Mouse (Mus musculus): ENCODE measurements around the gene H2-Q4.

DNA sequence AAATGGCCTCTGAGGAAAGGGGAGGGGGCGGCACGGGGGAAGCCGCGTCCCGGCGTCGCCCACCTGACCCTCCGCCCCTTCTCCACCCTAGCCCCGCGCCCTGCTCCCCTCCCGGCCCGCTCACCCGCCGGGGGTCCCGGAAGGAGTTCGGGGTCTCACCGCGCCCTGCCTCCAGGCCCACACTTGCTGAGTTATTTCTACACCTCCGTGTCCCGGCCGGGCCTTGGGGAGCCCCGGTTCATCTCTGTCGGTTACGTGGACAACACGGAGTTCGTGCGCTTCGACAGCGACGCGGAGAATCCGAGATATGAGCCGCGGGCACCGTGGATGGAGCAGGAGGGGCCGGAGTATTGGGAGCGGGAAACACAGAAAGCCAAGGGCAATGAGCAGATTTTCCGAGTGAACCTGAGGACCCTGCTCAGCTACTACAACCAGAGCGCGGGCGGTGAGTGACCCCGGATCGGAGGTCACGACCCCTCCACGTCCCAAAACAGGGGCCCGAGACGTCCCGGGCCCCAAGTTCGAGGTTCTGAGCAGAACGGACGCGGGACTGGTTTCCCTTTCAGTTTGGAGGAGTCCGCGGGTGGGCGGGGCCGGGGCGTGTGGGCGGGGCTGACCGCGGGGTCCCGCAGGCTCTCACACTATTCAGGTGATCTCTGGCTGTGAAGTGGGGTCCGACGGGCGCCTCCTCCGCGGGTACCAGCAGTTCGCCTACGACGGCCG, 473 bp downstream of the H2-Q4 start:
- TF ChIP-seq GATA1 (IDR thresholded peaks at IDR 0.05; ENCODE audit: borderline replicate concordance, low read length) (no peak), CTCF (IDR thresholded peaks at IDR 0.05; ENCODE audit: low read depth, low read length) (no peak), GATA2 (IDR thresholded peaks at IDR 0.05; ENCODE audit: borderline replicate concordance, low read depth, low read length) (no peak), TAL1 (conservative IDR thresholded peaks at IDR 0.05; ENCODE audit: low read depth, low read length) (no peak), POLR2AphosphoS5 (IDR thresholded peaks at IDR 0.05; ENCODE audit: insufficient replicate concordance, low read depth, low read length) (no peak)

Data from G1E (cell line).